Mouse (Mus musculus) liver, embryonic 14.5 days (tissue): Measurements from ENCODE around the gene Myo1a.
A peak's percentile ranks its signal among the peaks of the same experiment; 100 is the strongest.

Source experiments
- CTCF ChIP-seq: IDR thresholded peaks from 2 replicates; pipeline ENCODE4 v1.5.1; 2016; ENCODE audit warnings: antibody characterized with exemption, low read depth, control low read depth
- EP300 ChIP-seq: IDR thresholded peaks from 2 replicates; pipeline ENCODE4 v1.6.1; 2016; ENCODE audit warnings: antibody characterized with exemption, low read depth

DNA sequence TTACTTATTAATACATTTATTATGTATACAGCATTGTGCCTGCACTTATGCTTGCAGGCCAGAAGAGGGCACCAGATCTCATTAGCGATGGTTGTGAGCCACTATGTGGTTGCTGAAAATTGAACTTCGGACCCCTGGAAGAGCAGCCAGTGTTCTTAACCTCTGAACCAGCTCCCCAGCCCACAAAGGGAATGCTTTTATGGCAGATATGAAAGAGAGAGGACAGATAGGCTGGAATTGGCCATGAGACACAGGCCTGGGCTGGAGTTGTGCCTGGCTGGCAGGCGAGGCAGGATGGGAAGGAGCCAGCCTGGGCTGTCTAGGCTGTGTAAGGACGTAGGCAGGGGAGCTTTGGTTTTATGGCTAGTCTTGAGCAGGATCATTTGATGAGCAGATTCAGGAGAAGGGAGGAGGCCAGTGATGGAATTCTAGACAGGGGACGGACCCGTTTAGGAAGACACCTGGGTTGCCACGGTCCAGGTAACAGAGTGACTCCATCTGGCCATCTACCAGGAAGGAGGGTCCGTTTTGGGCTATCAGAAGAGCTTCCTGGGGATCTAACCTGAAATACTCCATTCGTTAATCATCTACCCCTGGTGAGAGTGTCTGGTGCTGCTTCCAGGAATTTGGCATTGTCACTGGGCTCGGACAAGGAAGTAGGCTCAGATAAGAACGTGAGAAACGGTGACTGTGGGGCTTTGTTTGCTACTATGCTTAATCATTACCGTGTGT lies 33.3 kb downstream of the Myo1a start:
- TF ChIP-seq EP300 (0 out of 2 replicates have a peak, but pooled peaks have one; percentile 11), CTCF (peak; percentile 86)
